Mouse (Mus musculus) kidney, adult 2 months (tissue): ENCODE measurements around the gene Tpcn2.

Experiments
- CTCF ChIP-seq: fragments of 200-500 bp; conservative IDR thresholded peaks from 2 replicates; pipeline ENCODE4 v1.5.1; 2011; ENCODE audit warnings: low read depth, mild to moderate bottlenecking, control low read depth, low read length, moderate library complexity, mixed read lengths; ENCODE audit not compliant: insufficient read depth, insufficient read length
- POLR2A ChIP-seq: fragments of 200-500 bp; IDR thresholded peaks from one replicate; pipeline ENCODE4 v1.6.1; 2011; ENCODE audit warnings: low read depth, low read length, control low read depth

GRCm38 (mm10) chr7:145256092-145256491 lies 27.7 kb downstream of the Tpcn2 start:
- TF ChIP-seq CTCF (no peak), POLR2A (no peak)
